ENCODE assay signal across 14 mouse cellular contexts in genomic region chr1:149388706-149389105, GRCm38 (mm10).
A peak's percentile ranks its signal among the peaks of the same experiment; 100 is the strongest.
DNase-seq lines count a peak whose midpoint lies in the region; ATAC-seq and TF ChIP-seq lines count a peak whose summit lies in the region.
"Had no signal": no experiment of that assay in that cellular context is flagged by ENCODE, and none has a peak within 500 bp of the region (broad histone marks: within the 10 kb centered on the region; RNA-seq: fewer than 3 reads in every experiment).

No protein-coding gene starts in this region.

- DNase-seq in hindbrain, postnatal 0 days (ENCODE audit: low spot score): peak; percentile 38
- DNase-seq in hindbrain, embryonic 10.5 days (ENCODE audit: low spot score): no peak
- peak; percentile 87 for DNase-seq in cerebellum, adult 11-12 months
- peak; percentile 89 for DNase-seq in cerebellum, adult 9-11 months
- peak; percentile 26 to 46 for DNase-seq in heart, adult 9 months (ENCODE audit: low spot score in 2 of 2)
- no peak for DNase-seq in embryo, embryonic 10.5 days (ENCODE audit: low spot score)
- DNase-seq in thymus, adult 18-20 months: no peak

- no peak overlapping the region for H3K4me3 ChIP-seq in hindbrain, postnatal 0 days (ENCODE audit: low read length)
- no peak overlapping the region for H3K4me3 ChIP-seq in hindbrain, embryonic 10.5 days
- H3K4me3 ChIP-seq: heart, embryonic 13.5 days; kidney, embryonic 15.5 days; lung, embryonic 15.5 days; midbrain, embryonic 10.5 days; myocyte had no signal

- H3K9me3 ChIP-seq in hindbrain, postnatal 0 days (ENCODE audit: low read length): no peaks in the 10 kb centered on the region
- no peaks in the 10 kb centered on the region for H3K9me3 ChIP-seq in hindbrain, embryonic 10.5 days
- H3K9me3 ChIP-seq: heart, embryonic 13.5 days; kidney, embryonic 15.5 days; lung, embryonic 15.5 days; midbrain, embryonic 10.5 days had no signal

- H3K4me2 ChIP-seq in hindbrain, postnatal 0 days (ENCODE audit: low read depth, low read length): no peak overlapping the region
- H3K4me2 ChIP-seq: heart, embryonic 13.5 days; kidney, embryonic 15.5 days; lung, embryonic 15.5 days had no signal

- H3K4me1 ChIP-seq in hindbrain, postnatal 0 days (ENCODE audit: insufficient read depth, low read length): no peaks in the 10 kb centered on the region
- no peaks in the 10 kb centered on the region for H3K4me1 ChIP-seq in hindbrain, embryonic 10.5 days (replicated peaks)
- H3K4me1 ChIP-seq: heart, embryonic 13.5 days; kidney, embryonic 15.5 days; lung, embryonic 15.5 days; midbrain, embryonic 10.5 days had no signal

- H3K36me3 ChIP-seq in hindbrain, postnatal 0 days (ENCODE audit: insufficient read depth, low read length): no peaks in the 10 kb centered on the region
- no peaks in the 10 kb centered on the region for H3K36me3 ChIP-seq in hindbrain, embryonic 10.5 days
- H3K36me3 ChIP-seq: heart, embryonic 13.5 days; kidney, embryonic 15.5 days; lung, embryonic 15.5 days; midbrain, embryonic 10.5 days had no signal

- no peak for ATAC-seq in hindbrain, postnatal 0 days
- ATAC-seq: CD4-positive, CD25-positive, alpha-beta regulatory T cell, adult 4 months; forebrain, embryonic 14.5 days had no signal

- TF ChIP-seq CTCF in hindbrain, postnatal 0 days (IDR thresholded peaks at IDR 0.05; ENCODE audit: low read depth): no peak

- no peak overlapping the region for H3K9ac ChIP-seq in hindbrain, postnatal 0 days (replicated peaks; ENCODE audit: low read length)
- H3K9ac ChIP-seq: heart, embryonic 13.5 days; kidney, embryonic 15.5 days; lung, embryonic 15.5 days had no signal

- no peak overlapping the region for H3K27ac ChIP-seq in hindbrain, postnatal 0 days
- H3K27ac ChIP-seq in hindbrain, embryonic 10.5 days: no peak overlapping the region
- H3K27ac ChIP-seq: heart, embryonic 13.5 days; kidney, embryonic 15.5 days; lung, embryonic 15.5 days; midbrain, embryonic 10.5 days had no signal

- H3K27me3 ChIP-seq in hindbrain, postnatal 0 days (ENCODE audit: insufficient read depth, low read length): no peaks in the 10 kb centered on the region
- H3K27me3 ChIP-seq in hindbrain, embryonic 10.5 days (ENCODE audit: insufficient read depth, poor library complexity, severe bottlenecking): no peaks in the 10 kb centered on the region
- H3K27me3 ChIP-seq: heart, embryonic 13.5 days; kidney, embryonic 15.5 days; lung, embryonic 15.5 days had no signal

- WGBS in hindbrain, postnatal 0 days: 64% methylated on average over 3 of the region's 3 CpGs
- 80% methylated on average over 3 of the region's 3 CpGs for WGBS in hindbrain, embryonic 10.5 days

Comparison
In these comparisons a context has a peak if more than half of its experiments do, and no peak if none do; other contexts are left out.
1. DNase-seq: peak in hindbrain, postnatal 0 days (single experiment), cerebellum, adult 11-12 months (single experiment), cerebellum, adult 9-11 months (single experiment) and heart, adult 9 months (2 of 2); none in hindbrain, embryonic 10.5 days (single experiment), embryo, embryonic 10.5 days (single experiment) and thymus, adult 18-20 months (0 of 2).